Mouse (Mus musculus) ES-E14 (cell line): ENCODE data around the gene Olfr578. TPM values are rescaled to one million over a fixed set of nuclear protein-coding genes. Genes with fewer than 3 reads are reported as not detected.

Source experiments
- DNase-seq: peaks from one replicate; pipeline ENCODE4 v3.0.0-alpha.2; 2013; ENCODE audit warnings: low read depth, low spot score
- H3K27ac ChIP-seq: 2 replicates; pipeline ENCODE4 v1.5.1; 2012; ENCODE audit warnings: low read depth, mild to moderate bottlenecking, low read length, moderate library complexity, mixed read lengths; ENCODE audit not compliant: poor library complexity, insufficient read depth, severe bottlenecking
- H3K36me3 ChIP-seq: 2 replicates; pipeline ENCODE4 v1.6.1; 2012; ENCODE audit warnings: mild to moderate bottlenecking, low read length, moderate library complexity, mixed read lengths; ENCODE audit not compliant: control insufficient read depth, poor library complexity, insufficient read depth, severe bottlenecking
- H3K4me1 ChIP-seq, 2 experiments: fragments of 150-350 bp in 1 of 2; sonication (generic) in 1 of 2; 2 replicates each; pipeline ENCODE4 v1.6.1; 2012; ENCODE audit warnings: low read length in 2 of 2, mild to moderate bottlenecking in 1 of 2, mixed read lengths in 1 of 2; ENCODE audit not compliant: control insufficient read depth in 2 of 2, insufficient read depth in 2 of 2, poor library complexity in 1 of 2
- H3K4me3 ChIP-seq, 2 experiments: fragments of 150-350 bp in 1 of 2; sonication (generic) in 1 of 2; 2 replicates each; pipeline ENCODE4 v1.5.1; 2012; ENCODE audit warnings: low read length in 2 of 2, low read depth in 1 of 2, mild to moderate bottlenecking in 1 of 2, mixed read lengths in 1 of 2; ENCODE audit not compliant: insufficient read depth in 1 of 2, poor library complexity in 1 of 2, severe bottlenecking in 1 of 2
- H3K9ac ChIP-seq: 2 replicates; pipeline ENCODE4 v1.6.1; 2012; ENCODE audit warnings: low read depth, mild to moderate bottlenecking, low read length, mixed read lengths; ENCODE audit not compliant: poor library complexity, insufficient read depth, severe bottlenecking
- H3K9me3 ChIP-seq: fragments of 150-350 bp; sonication (generic); 2 replicates; pipeline ENCODE4 v1.6.1; 2012; ENCODE audit warnings: low read depth, mild to moderate bottlenecking, low read length; ENCODE audit not compliant: control insufficient read depth, insufficient read depth
- CHD2 ChIP-seq: IDR thresholded peaks from 2 replicates; pipeline ENCODE4 v1.6.1; 2014; ENCODE audit warnings: mild to moderate bottlenecking, low read depth, low read length, inconsistent platforms
- HCFC1 ChIP-seq: IDR thresholded peaks from 2 replicates; pipeline ENCODE4 v1.6.1; 2012; ENCODE audit warnings: low read length, inconsistent platforms, borderline replicate concordance; ENCODE audit not compliant: insufficient read depth
- MAFK ChIP-seq: IDR thresholded peaks from 2 replicates; pipeline ENCODE4 v1.6.1; 2014; ENCODE audit warnings: mild to moderate bottlenecking, low read depth, low read length, inconsistent platforms; ENCODE audit not compliant: insufficient read depth
- ZC3H11A ChIP-seq: IDR thresholded peaks from 2 replicates; pipeline ENCODE4 v1.6.1; 2012; ENCODE audit warnings: low read depth, mild to moderate bottlenecking, inconsistent platforms, low read length, borderline replicate concordance
- ZNF384 ChIP-seq: IDR thresholded peaks from 2 replicates; pipeline ENCODE4 v1.6.1; 2012; ENCODE audit warnings: low read depth, low read length, inconsistent platforms
- in situ Hi-C, 2 experiments: fragments of 600-800 bp; cut with MboI; formaldehyde crosslinking; loops; one replicate each; pipeline ENCODE4 v1.15.1; 2025; ENCODE audit warnings: low sequenced_read_pairs in 2 of 2, inconsistent platforms in 1 of 2; ENCODE audit not compliant: unreplicated experiment in 2 of 2
- total RNA-seq: library from RNA; depleted of rRNA; stranded (reverse); fragments of 300-350 nt; gene quantifications from 2 replicates; pipeline ENCODE4 v1.2.3, GENCODE M21; 2012

Olfr578 gene
- total RNA-seq, 1 experiment: not detected

- Histone ChIP-seq H3K27ac (no peak within 1 kb of the TSS), H3K9me3 (no peaks in the 10 kb centered on the region), H3K9ac (no peak within 1 kb of the TSS), H3K36me3 (no peaks in the 10 kb centered on the region), H3K4me1 (no peaks in the 10 kb centered on the region), H3K4me3 (no peak within 1 kb of the TSS)
- no peak for DNase-seq
- in situ Hi-C loops: no loop called here
- TF ChIP-seq HCFC1 (no peak), ZNF384 (no peak), MAFK (no peak), CHD2 (no peak), ZC3H11A (no peak)
Observed at GRCm38 (mm10) chr7:102958593-102958992, 30.5 kb downstream of the Olfr578 start, which contains the start of gene Olfr575. Gene Olfr575 (minus strand): TSS chr7:102958775.

DNA sequence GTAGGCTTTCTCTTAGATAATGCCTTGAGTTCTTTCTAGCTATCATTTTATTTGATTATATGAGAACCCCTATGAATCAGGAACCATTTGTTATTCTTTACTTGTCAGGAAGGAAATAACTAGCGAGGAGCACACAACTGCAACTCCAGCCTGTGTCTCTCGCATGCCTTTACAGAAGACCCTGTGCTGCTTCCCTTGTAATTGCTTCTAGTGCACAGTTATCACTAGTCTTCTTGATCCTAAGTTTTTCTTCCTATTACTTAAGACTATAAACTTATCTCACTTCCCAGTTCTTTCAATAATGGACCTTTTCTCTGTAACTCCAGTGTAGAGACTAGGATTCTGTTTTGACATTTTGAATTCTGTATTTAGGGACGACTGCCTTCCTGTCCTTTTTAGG lies 31.0 kb downstream of the Olfr578 start:
- no peaks in the 10 kb centered on the region for H3K9me3 ChIP-seq
- no peak overlapping the region for H3K9ac ChIP-seq
- no peak overlapping the region for H3K4me3 ChIP-seq
- H3K36me3 ChIP-seq: no peaks in the 10 kb centered on the region
- no peak overlapping the region for H3K27ac ChIP-seq
- no peak for TF ChIP-seq ZC3H11A
- no peak for TF ChIP-seq ZNF384
- no peak for TF ChIP-seq MAFK
- no peak for DNase-seq
- in situ Hi-C loops: no loop called here
- H3K4me1 ChIP-seq: no peaks in the 10 kb centered on the region

DNA sequence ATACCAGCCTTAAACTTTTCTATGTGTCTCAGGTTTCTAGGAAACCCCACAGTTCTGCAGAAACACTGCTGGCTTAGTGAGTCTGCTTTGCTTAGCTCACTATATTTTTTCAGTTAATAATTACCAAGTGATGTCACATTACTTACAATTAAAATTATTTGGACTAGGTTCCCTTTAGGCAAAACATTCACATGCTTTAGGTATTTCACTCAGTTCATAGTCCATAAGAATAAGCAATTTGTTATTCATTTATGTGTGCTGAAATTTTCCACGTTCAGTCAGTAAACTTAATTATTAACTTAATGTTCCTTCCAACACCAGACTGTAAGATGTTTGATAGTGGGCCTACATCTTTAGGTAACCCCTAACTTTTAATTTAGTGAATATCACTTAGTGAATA lies 38.4 kb downstream of the Olfr578 start:
- Histone ChIP-seq H3K4me1 (no peaks in the 10 kb centered on the region), H3K36me3 (no peaks in the 10 kb centered on the region), H3K4me3 (no peak overlapping the region), H3K9ac (no peak overlapping the region), H3K9me3 (no peaks in the 10 kb centered on the region), H3K27ac (no peak overlapping the region)
- TF ChIP-seq ZNF384: no peak
- no peak for TF ChIP-seq CHD2
- no peak for TF ChIP-seq ZC3H11A
- no peak for TF ChIP-seq MAFK
- TF ChIP-seq HCFC1: no peak
- in situ Hi-C loops: no loop called here
- no peak for DNase-seq

GRCm38 (mm10) chr7:102948167-102948566 lies 41.0 kb downstream of the Olfr578 start, which contains the start of gene Olfr574:
Gene Olfr574 (plus strand): TSS chr7:102948467.
- TF ChIP-seq MAFK: no peak
- no peak for TF ChIP-seq ZC3H11A
- no peak for TF ChIP-seq CHD2
- TF ChIP-seq HCFC1: no peak
- TF ChIP-seq ZNF384: no peak
- in situ Hi-C loops: no loop called here
- Histone ChIP-seq H3K4me1 (no peaks in the 10 kb centered on the region), H3K27ac (no peak within 1 kb of the TSS), H3K4me3 (no peak within 1 kb of the TSS), H3K9ac (no peak within 1 kb of the TSS), H3K36me3 (no peaks in the 10 kb centered on the region), H3K9me3 (no peaks in the 10 kb centered on the region)
- no peak for DNase-seq

- H3K9ac ChIP-seq: no peak overlapping the region
- no peaks in the 10 kb centered on the region for H3K4me1 ChIP-seq
- H3K36me3 ChIP-seq: no peaks in the 10 kb centered on the region
- H3K27ac ChIP-seq: no peak overlapping the region
- no peaks in the 10 kb centered on the region for H3K9me3 ChIP-seq
- in situ Hi-C loops: no loop called here
- no peak for TF ChIP-seq ZC3H11A
- TF ChIP-seq MAFK: no peak
- no peak for TF ChIP-seq HCFC1
- TF ChIP-seq ZNF384: no peak
- TF ChIP-seq CHD2: no peak
- no peak overlapping the region for H3K4me3 ChIP-seq
- DNase-seq: no peak
Observed at GRCm38 (mm10) chr7:102943417-102943816, 45.7 kb downstream of the Olfr578 start.
